Mouse (Mus musculus): ENCODE measurements around the gene Hyal2. TPM values are rescaled to one million over a fixed set of nuclear protein-coding genes. Genes with fewer than 3 reads are reported as not detected.

Gene Hyal2
- polyA plus RNA-seq, 1 experiment from 2014 or later = 88.8 TPM

GRCm38 (mm10) chr9:107541005-107541404 is 26.7 kb upstream of the Hyal2 start:
- 0 out of 2 replicates have a peak overlapping the region, but pooled peaks have one; percentile 40 for H3K27ac ChIP-seq
- H3K9ac ChIP-seq (ENCODE audit: low read depth, low read length) = peak overlapping the region; percentile 52; the same call in 1 of the 2 replicates
- ATAC-seq (replicated peaks; ENCODE audit: low FRiP score, low read depth) = no peak
- DNase-seq (ENCODE audit: low spot score) = peak; percentile 41
- peak overlapping the region; percentile 70 for H3K4me3 ChIP-seq (replicated peaks; ENCODE audit: low read depth, low read length)
- H3K27me3 ChIP-seq (ENCODE audit: insufficient read depth, low read length) = no peaks in the 10 kb centered on the region
- H3K4me2 ChIP-seq (ENCODE audit: low read length) = peak overlapping the region; percentile 95
- no peak for TF ChIP-seq CTCF (IDR thresholded peaks at IDR 0.05; ENCODE audit: low read depth)
- H3K9me3 ChIP-seq (replicated peaks; ENCODE audit: low read length) = no peaks in the 10 kb centered on the region
- WGBS = 21% methylated on average over 10 of the region's 10 CpGs
- peaks cover 21% of the 10 kb centered on the region for H3K4me1 ChIP-seq (replicated peaks; ENCODE audit: insufficient read depth, low read length)
- H3K36me3 ChIP-seq (ENCODE audit: insufficient read depth, low read length) = peaks cover 29% of the 10 kb centered on the region

GRCm38 (mm10) chr9:107541474-107542351 is 26.0 kb upstream of the Hyal2 start, which contains the start of the genes Cyb561d2 and Nprl2:
TSS of gene Cyb561d2 (minus strand) at chr9:107542193.
TSS of gene Nprl2 (plus strand) at chr9:107542226.
- ATAC-seq (replicated peaks; ENCODE audit: low FRiP score, low read depth) = peak; percentile 75
- no peaks in the 10 kb centered on the region for H3K9me3 ChIP-seq (replicated peaks; ENCODE audit: low read length)
- no peak for TF ChIP-seq CTCF (IDR thresholded peaks at IDR 0.05; ENCODE audit: low read depth)

GRCm38 (mm10) chr9:107542352-107542686 is 25.4 kb upstream of the Hyal2 start:
- under 1% methylated on average over 11 of the region's 11 CpGs for WGBS
- Histone ChIP-seq H3K36me3 (ENCODE audit: insufficient read depth, low read length) (peaks cover 29% of the 10 kb centered on the region), H3K9me3 (replicated peaks; ENCODE audit: low read length) (no peaks in the 10 kb centered on the region), H3K27me3 (ENCODE audit: insufficient read depth, low read length) (no peaks in the 10 kb centered on the region), H3K4me1 (replicated peaks; ENCODE audit: insufficient read depth, low read length) (peaks cover 17% of the 10 kb centered on the region; the same call in 1 of the 2 replicates), H3K9ac (ENCODE audit: low read depth, low read length) (peak overlapping the region; percentile 67), H3K4me2 (ENCODE audit: low read length) (peak overlapping the region; percentile 95), H3K27ac (peak overlapping the region; percentile 80), H3K4me3 (replicated peaks; ENCODE audit: low read depth, low read length) (peak overlapping the region; percentile 70)
- DNase-seq (ENCODE audit: low spot score) (no peak), ATAC-seq (replicated peaks; ENCODE audit: low FRiP score, low read depth) (0 out of 2 replicates have a peak, but pooled peaks have one; percentile 15)
- TF ChIP-seq CTCF (IDR thresholded peaks at IDR 0.05; ENCODE audit: low read depth) = no peak

More at GRCm38 (mm10) chr9:107541474-107542351, 26.0 kb upstream of the Hyal2 start, which contains the start of the genes Cyb561d2 and Nprl2:
- WGBS = under 1% methylated on average over 46 of the region's 46 CpGs
- Histone ChIP-seq H3K4me2 (ENCODE audit: low read length) (peak within 1 kb of the TSS; percentile 95), H3K27ac (peak within 1 kb of the TSS; percentile 80), H3K36me3 (ENCODE audit: insufficient read depth, low read length) (peaks cover 29% of the 10 kb centered on the region), H3K4me1 (replicated peaks; ENCODE audit: insufficient read depth, low read length) (peaks cover 16% of the 10 kb centered on the region), H3K4me3 (replicated peaks; ENCODE audit: low read depth, low read length) (peak within 1 kb of the TSS; percentile 70), H3K9ac (ENCODE audit: low read depth, low read length) (peak within 1 kb of the TSS; percentile 67), H3K27me3 (ENCODE audit: insufficient read depth, low read length) (no peaks in the 10 kb centered on the region)
- peak; percentile 97 for DNase-seq (ENCODE audit: low spot score)

DNA sequence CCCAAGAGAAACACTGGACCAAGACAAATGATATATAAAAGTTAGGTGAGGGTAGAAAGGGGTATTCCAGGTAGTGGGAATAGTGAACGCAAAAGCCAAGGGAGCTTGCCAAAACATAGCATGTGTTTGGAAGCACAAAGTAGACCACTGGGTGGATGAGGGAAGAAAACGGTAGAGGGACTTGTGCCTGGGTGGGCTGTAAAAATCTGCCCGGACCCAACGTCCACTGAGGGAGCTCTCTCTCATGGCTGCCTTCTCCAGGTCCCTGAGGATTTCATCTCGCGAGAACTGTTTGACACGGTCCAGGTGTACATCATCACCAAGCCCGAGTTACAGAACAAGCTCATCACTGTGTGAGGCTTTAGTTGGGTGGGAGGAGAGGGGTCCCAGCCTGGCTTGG is 25.0 kb upstream of the Hyal2 start:
- Histone ChIP-seq H3K27me3 (ENCODE audit: insufficient read depth, low read length) (no peaks in the 10 kb centered on the region), H3K9ac (ENCODE audit: low read depth, low read length) (peak overlapping the region; percentile 67), H3K4me3 (replicated peaks; ENCODE audit: low read depth, low read length) (peak overlapping the region; percentile 70), H3K4me1 (replicated peaks; ENCODE audit: insufficient read depth, low read length) (peaks cover 20% of the 10 kb centered on the region; the same call in 1 of the 2 replicates), H3K4me2 (ENCODE audit: low read length) (peak overlapping the region; percentile 95), H3K36me3 (ENCODE audit: insufficient read depth, low read length) (peaks cover 29% of the 10 kb centered on the region), H3K9me3 (replicated peaks; ENCODE audit: low read length) (no peaks in the 10 kb centered on the region), H3K27ac (peak overlapping the region; percentile 80)
- ATAC-seq (replicated peaks; ENCODE audit: low FRiP score, low read depth) (no peak; the same call in 1 of the 2 replicates), DNase-seq (ENCODE audit: low spot score) (peak; percentile 71)
- no peak for TF ChIP-seq CTCF (IDR thresholded peaks at IDR 0.05; ENCODE audit: low read depth)
- WGBS = 26% methylated on average over 8 of the region's 8 CpGs

DNA sequence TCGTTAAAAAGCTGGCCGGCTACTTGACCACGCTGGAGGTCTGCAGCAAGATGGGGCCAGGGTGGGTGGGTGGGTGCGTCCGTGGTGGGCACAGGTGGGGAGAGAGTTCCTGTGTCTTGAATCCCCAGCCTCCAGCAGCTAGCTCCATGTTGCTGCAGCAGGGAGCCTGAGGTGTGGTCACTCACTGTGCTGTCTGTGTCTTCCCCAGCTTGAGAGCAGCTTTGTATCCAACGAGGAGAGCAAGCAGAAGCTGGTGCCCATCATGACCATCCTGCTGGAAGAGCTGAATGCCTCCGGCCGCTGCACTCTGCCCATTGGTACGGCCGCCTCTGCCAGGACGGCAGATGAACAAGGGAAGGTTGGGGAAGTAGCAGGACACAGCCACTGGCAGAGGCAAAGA is 24.4 kb upstream of the Hyal2 start:
- no peaks in the 10 kb centered on the region for H3K27me3 ChIP-seq (ENCODE audit: insufficient read depth, low read length)
- peak overlapping the region; percentile 95; the same call in 1 of the 2 replicates for H3K4me2 ChIP-seq (ENCODE audit: low read length)
- no peak overlapping the region for H3K27ac ChIP-seq
- TF ChIP-seq CTCF (IDR thresholded peaks at IDR 0.05; ENCODE audit: low read depth) = no peak
- ATAC-seq (replicated peaks; ENCODE audit: low FRiP score, low read depth) (no peak), DNase-seq (ENCODE audit: low spot score) (no peak)
- H3K36me3 ChIP-seq (ENCODE audit: insufficient read depth, low read length) = peaks cover 23% of the 10 kb centered on the region
- H3K4me1 ChIP-seq (replicated peaks; ENCODE audit: insufficient read depth, low read length) = peaks cover 20% of the 10 kb centered on the region; the same call in 1 of the 2 replicates
- H3K4me3 ChIP-seq (replicated peaks; ENCODE audit: low read depth, low read length) = no peak overlapping the region
- 86% methylated on average over 11 of the region's 11 CpGs for WGBS
- H3K9me3 ChIP-seq (replicated peaks; ENCODE audit: low read length) = no peaks in the 10 kb centered on the region
- 0 out of 2 replicates have a peak overlapping the region, but pooled peaks have one; percentile 67 for H3K9ac ChIP-seq (ENCODE audit: low read depth, low read length)

GRCm38 (mm10) chr9:107544196-107544700 is 23.5 kb upstream of the Hyal2 start:
- Histone ChIP-seq H3K4me3 (replicated peaks; ENCODE audit: low read depth, low read length) (no peak overlapping the region), H3K27ac (no peak overlapping the region), H3K27me3 (ENCODE audit: insufficient read depth, low read length) (no peaks in the 10 kb centered on the region), H3K36me3 (ENCODE audit: insufficient read depth, low read length) (peaks cover 13% of the 10 kb centered on the region; the same call in 1 of the 2 replicates), H3K4me1 (replicated peaks; ENCODE audit: insufficient read depth, low read length) (peaks cover 20% of the 10 kb centered on the region; the same call in 1 of the 2 replicates), H3K4me2 (ENCODE audit: low read length) (no peak overlapping the region), H3K9me3 (replicated peaks; ENCODE audit: low read length) (no peaks in the 10 kb centered on the region), H3K9ac (ENCODE audit: low read depth, low read length) (no peak overlapping the region)
- DNase-seq (ENCODE audit: low spot score) = no peak
- ATAC-seq (replicated peaks; ENCODE audit: low FRiP score, low read depth) = no peak
- no peak for TF ChIP-seq CTCF (IDR thresholded peaks at IDR 0.05; ENCODE audit: low read depth)
- 95% methylated on average over 17 of the region's 17 CpGs for WGBS
